Mouse (Mus musculus): Measurements from ENCODE around the gene Fra10ac1.

GRCm38 (mm10) chr19:38228699-38229098 is 4.7 kb upstream of the Fra10ac1 start:
- TF ChIP-seq CTCF (IDR thresholded peaks at IDR 0.05; ENCODE audit: low read depth, low read length) = peak; percentile 26; the same call in 1 of the 2 replicates
- TF ChIP-seq POLR2A (IDR thresholded peaks at IDR 0.05; ENCODE audit: extremely low read depth, insufficient read depth, low read length) = no peak
